Mouse (Mus musculus) gastrocnemius, adult 2 months (tissue): ENCODE results near the gene Pth2. TPM values are rescaled to one million over a fixed set of nuclear protein-coding genes. Genes with fewer than 3 reads are reported as not detected.
"Not testable (repeated sequence)": the region's sequence is repeated elsewhere in the genome, so short reads cannot be mapped to it uniquely, and the experiment has no call there.

Experiments
- DNase-seq: peaks from one replicate; pipeline ENCODE4 v3.0.0; 2022
- H3K27ac ChIP-seq: fragments of 200-600 bp; 2 replicates; pipeline ENCODE4 v1.8.1; 2022; ENCODE audit warnings: mild to moderate bottlenecking
- H3K4me3 ChIP-seq: fragments of 200-600 bp; 2 replicates; pipeline ENCODE4 v1.8.1; 2022; ENCODE audit warnings: mild to moderate bottlenecking, moderate library complexity
- CTCF ChIP-seq: fragments of 200-600 bp; IDR thresholded peaks from 2 replicates; pipeline ENCODE4 v1.8.1; 2022; ENCODE audit warnings: antibody characterized with exemption, mild to moderate bottlenecking, moderate library complexity
- intact Hi-C: fragments of 180-260 bp; cut with DNase I; formaldehyde crosslinking; loops from one replicate; pipeline ENCODE4 v1.15.1; 2025
- total RNA-seq, 2 experiments: library from RNA; stranded (reverse); gene quantifications; 2 replicates each; pipeline ENCODE4 v1.2.3; 2021

The Pth2 gene
- total RNA-seq, 2 experiments from 2014 or later = not detected

- DNase-seq = no peak
- Histone ChIP-seq H3K4me3 (no peak overlapping the region), H3K27ac (no peak overlapping the region)
- intact Hi-C loops = no loop called here
- TF ChIP-seq CTCF = no peak
Measured at GRCm38 (mm10) chr7:45166950-45167401, 13.8 kb upstream of the Pth2 start.

GRCm38 (mm10) chr7:45167761-45168445, 12.9 kb upstream of the Pth2 start:
- no peak for DNase-seq
- TF ChIP-seq CTCF = no peak
- intact Hi-C loops = no loop called here
- H3K4me3 ChIP-seq = no peak overlapping the region
- no peak overlapping the region for H3K27ac ChIP-seq

GRCm38 (mm10) chr7:45168656-45169055, 12.1 kb upstream of the Pth2 start:
- TF ChIP-seq CTCF = no peak
- DNase-seq = no peak
- intact Hi-C loops = no loop called here
- Histone ChIP-seq H3K4me3 (0 out of 2 replicates have a peak overlapping the region, but pooled peaks have one; percentile 7), H3K27ac (no peak overlapping the region)

DNA sequence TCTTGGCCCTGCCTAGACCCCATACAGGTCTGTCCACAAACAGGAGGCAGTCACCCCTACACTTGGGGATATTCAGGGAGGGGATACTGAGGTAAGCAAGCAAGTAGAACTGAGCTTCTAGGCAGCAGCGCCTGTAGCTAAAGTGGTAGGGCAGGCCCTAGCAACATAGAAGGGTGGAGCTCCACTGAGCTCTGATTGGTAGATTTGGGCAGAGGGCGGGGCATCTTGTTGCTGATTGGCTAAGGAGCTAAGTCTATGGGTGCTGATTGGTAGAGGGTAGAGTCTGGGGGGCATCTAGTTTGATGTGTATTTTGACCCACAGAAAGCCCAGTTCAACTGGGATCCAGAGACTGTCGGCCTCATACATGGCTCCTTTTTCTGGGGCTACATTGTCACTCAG, 11.3 kb upstream of the Pth2 start:
- TF ChIP-seq CTCF = no peak
- intact Hi-C loops = no loop called here
- Histone ChIP-seq H3K4me3 (no peak overlapping the region), H3K27ac (no peak overlapping the region)
- no peak for DNase-seq

DNA sequence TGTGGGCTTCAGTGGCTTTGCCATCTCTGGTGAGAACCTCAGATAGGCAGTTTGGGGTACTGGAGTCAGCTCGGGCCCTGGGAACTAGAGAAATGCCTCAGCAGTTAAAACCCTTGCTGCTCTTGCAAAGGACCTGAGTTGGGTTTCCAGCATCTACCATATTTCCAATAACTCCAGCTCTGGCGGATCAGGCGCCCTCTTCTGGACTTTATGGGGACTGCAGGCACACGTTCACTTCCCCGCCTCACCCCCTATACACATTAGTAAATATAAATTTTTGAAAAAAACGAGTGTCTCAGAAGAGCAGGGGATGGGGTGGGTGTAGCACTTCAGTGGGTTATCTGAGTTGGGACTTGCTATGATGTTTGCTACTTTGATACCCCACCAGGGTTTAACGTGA, 7.8 kb upstream of the Pth2 start:
- intact Hi-C loops = no loop called here
- peak; percentile 57 for TF ChIP-seq CTCF
- no peak overlapping the region for H3K27ac ChIP-seq
- no peak for DNase-seq
- no peak overlapping the region for H3K4me3 ChIP-seq

- TF ChIP-seq CTCF = peak; percentile 50
- intact Hi-C loops, H3K27ac ChIP-seq, DNase-seq, H3K4me3 ChIP-seq: not testable (repeated sequence)
Measured at GRCm38 (mm10) chr7:45173772-45174171, 7.0 kb upstream of the Pth2 start.

DNA sequence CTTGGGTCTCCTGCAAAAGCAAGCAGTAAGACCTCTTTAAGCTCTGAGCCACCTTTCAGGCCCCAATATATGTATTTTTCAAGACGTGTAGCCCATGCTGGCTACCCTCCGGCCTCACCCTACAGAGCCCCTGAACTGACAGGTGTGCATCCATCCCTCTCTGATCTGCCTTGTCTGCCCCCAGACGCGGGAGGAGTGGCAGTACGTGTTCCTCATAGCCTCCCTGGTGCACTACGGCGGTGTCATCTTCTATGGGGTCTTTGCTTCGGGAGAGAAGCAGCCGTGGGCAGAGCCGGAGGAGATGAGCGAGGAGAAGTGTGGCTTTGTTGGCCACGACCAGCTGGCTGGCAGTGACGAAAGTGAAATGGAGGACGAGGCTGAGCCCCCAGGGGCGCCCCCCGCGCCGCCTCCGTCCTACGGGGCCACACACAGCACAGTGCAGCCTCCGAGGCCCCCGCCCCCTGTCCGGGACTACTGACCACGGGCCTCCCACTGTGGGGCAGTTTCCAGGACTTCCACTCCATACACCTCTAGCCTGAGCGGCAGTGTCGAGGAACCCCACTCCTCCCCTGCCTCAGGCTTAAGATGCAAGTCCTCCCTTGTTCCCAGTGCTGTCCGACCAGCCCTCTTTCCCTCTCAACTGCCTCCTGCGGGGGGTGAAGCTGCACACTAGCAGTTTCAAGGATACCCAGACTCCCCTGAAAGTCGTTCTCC, 6.1 kb upstream of the Pth2 start:
- no peak for TF ChIP-seq CTCF
- Histone ChIP-seq H3K4me3 (no peak overlapping the region), H3K27ac (no peak overlapping the region)
- intact Hi-C loops = no loop called here
- DNase-seq = no peak

DNA sequence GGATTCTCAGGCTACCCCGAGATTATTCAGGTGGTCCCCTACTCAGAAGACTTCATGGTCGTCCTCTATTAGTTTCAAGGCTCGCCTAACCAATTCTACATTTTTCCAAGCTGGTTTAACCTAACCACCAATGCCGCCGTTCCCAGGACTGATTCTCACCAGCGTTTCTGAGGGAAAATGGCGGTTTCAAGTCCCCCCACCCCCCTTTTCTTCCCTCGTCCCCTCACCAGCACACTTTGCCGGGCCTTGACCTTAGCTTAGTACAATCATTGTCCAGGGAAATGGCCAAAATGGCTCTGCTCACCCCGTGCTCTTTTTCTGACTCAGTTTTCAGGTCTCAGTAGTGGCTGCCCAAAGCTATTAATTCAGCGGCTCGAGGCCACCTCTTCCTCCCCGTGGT, 5.4 kb upstream of the Pth2 start:
- H3K27ac ChIP-seq = no peak overlapping the region
- H3K4me3 ChIP-seq = no peak overlapping the region
- no peak for TF ChIP-seq CTCF
- intact Hi-C loops = no loop called here
- DNase-seq = no peak

DNA sequence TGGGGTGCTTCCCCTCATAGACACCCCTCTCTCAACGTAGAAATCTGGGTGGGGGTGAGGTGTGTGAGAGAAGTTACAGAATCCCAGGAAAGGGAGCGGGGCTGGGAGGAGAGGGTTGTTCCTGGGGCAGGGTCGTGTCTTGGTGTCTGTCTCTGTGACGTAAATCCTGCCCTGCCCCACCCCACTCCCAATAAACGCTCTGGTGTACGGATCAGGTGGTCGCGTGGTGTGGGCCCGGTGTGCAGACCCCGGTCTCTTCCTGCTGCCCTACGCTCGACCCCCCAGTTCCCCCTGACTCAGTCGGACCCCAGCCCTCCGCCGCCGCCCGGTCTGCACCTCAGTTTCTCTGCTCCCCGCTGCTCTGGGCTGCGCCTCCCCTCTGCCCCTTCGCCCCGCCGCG, 4.9 kb upstream of the Pth2 start:
- intact Hi-C loops = no loop called here

DNA sequence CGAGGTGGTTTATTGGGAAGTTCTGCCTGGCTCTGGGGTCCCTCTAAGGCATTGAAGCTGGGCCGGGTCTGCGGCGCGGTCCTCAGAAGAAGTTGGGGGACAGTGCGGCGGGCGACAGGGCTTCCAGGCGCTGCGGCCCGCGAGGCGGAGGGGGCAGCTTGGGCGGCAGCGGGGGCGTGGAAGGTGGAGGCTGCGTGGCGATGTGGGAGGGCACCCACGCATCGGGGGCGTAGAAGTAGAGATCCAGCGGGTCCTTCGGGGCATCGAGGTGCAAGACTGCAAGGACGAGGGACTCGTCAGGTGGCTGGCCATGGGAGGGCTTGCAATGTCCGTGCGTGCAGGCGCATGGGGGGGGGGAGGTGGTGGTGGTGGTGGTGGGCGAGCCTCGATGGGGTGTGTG, 4.4 kb upstream of the Pth2 start:
- H3K4me3 ChIP-seq = peak overlapping the region; percentile 35
- TF ChIP-seq CTCF = no peak

More for the DNA sequence above, 4.9 kb upstream of the Pth2 start:
- DNase-seq = no peak
- TF ChIP-seq CTCF = no peak
- H3K4me3 ChIP-seq = peak overlapping the region; percentile 35
- H3K27ac ChIP-seq = no peak overlapping the region

GRCm38 (mm10) chr7:45178550-45178949, 2.2 kb upstream of the Pth2 start:
- intact Hi-C loops = no loop called here

More for the DNA sequence above, 4.4 kb upstream of the Pth2 start:
- H3K27ac ChIP-seq = no peak overlapping the region
- DNase-seq = no peak
- intact Hi-C loops = no loop called here

DNA sequence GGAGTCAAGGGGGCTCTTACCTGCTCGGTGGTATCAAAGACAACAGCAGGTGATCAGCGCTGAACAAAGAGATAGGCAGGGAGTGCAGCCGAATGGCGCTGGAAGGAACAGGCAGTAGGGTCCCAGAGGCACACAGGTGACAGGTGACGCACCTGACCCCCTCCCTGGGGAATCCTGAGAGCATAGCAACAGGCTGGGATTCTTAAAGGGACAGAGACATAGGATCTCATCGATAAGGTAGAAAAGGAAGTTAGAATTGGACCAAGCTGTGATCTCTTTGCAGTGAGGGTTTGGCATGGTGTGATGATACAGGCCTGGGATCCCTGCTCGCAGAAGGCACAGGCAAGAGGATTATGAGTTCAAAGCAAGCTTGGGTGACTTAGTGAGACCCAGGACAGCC, 1.3 kb upstream of the Pth2 start, which contains the start of gene Gfy:
TSS of gene Gfy (minus strand) at position 101 of the 400 bp plus-strand sequence.
- H3K27ac ChIP-seq = no peak within 1 kb of the TSS
- no peak for DNase-seq
- H3K4me3 ChIP-seq = no peak within 1 kb of the TSS
- intact Hi-C loops = no loop called here
- TF ChIP-seq CTCF = no peak

More at GRCm38 (mm10) chr7:45178550-45178949, 2.2 kb upstream of the Pth2 start:
- Histone ChIP-seq H3K27ac (no peak overlapping the region), H3K4me3 (no peak overlapping the region)
- no peak for TF ChIP-seq CTCF
- DNase-seq = no peak

DNA sequence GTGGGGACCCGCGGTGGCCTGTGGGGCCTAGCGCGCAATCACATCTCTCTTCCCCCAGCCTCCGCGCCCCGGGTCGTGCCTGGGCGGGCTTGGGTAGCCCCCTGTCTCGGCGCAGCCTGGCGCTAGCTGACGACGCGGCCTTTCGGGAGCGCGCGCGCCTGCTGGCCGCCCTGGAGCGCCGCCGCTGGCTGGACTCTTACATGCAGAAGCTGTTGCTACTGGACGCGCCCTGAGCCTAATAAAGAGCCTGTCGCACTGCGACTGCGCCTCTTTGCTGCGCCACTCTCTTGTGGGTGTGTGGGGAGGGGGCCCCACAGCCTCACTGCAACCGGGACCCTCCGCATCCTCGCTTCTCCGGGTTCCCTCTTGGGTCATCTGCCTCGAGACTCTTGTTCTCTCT, 745 bp downstream of the Pth2 start:
- intact Hi-C loops = no loop called here
- peak overlapping the region; percentile 69 for H3K4me3 ChIP-seq
- H3K27ac ChIP-seq = no peak overlapping the region
- peak; percentile 64 for DNase-seq
- TF ChIP-seq CTCF = peak; percentile 20; the same call in 1 of the 2 replicates
